Mouse (Mus musculus) forebrain, embryonic 11.5 days (tissue): ENCODE measurements around the gene Usp5. TPM values are rescaled to one million over a fixed set of nuclear protein-coding genes. Genes with fewer than 3 reads are reported as not detected.

Experiments used
- ATAC-seq: fragments of 200-750 bp; cut with Nextera tagmentation; replicated peaks from 2 replicates; pipeline ENCODE4 v1.8.0; 2017; ENCODE audit warnings: moderate TSS enrichment; ENCODE audit not compliant: low FRiP score
- DNase-seq: peaks from one replicate; pipeline ENCODE4 v3.0.0-alpha.2; 2017; ENCODE audit warnings: low spot score
- H3K27ac ChIP-seq: fragments of 300-500 bp; sonication (generic); 2 replicates; pipeline ENCODE4 v1.5.1; 2014; ENCODE audit warnings: low read depth, low read length
- H3K27me3 ChIP-seq: fragments of 300-500 bp; sonication (generic); 2 replicates; pipeline ENCODE4 v1.6.1; 2014; ENCODE audit warnings: mild to moderate bottlenecking, low read length, mixed read lengths; ENCODE audit not compliant: control insufficient read depth, insufficient read depth
- H3K36me3 ChIP-seq: fragments of 300-500 bp; sonication (generic); 2 replicates; pipeline ENCODE4 v1.6.1; 2014; ENCODE audit warnings: mild to moderate bottlenecking, low read length, moderate library complexity, mixed read lengths; ENCODE audit not compliant: control insufficient read depth, insufficient read depth
- H3K4me1 ChIP-seq: fragments of 300-500 bp; sonication (generic); replicated peaks from 2 replicates; pipeline ENCODE4 v1.6.1; 2014; ENCODE audit warnings: low read length, mixed read lengths; ENCODE audit not compliant: control insufficient read depth, insufficient read depth
- H3K4me2 ChIP-seq: fragments of 300-500 bp; sonication (generic); 2 replicates; pipeline ENCODE4 v1.6.1; 2014; ENCODE audit warnings: low read depth, mild to moderate bottlenecking, low read length, moderate library complexity, mixed read lengths; ENCODE audit not compliant: severe bottlenecking
- H3K4me3 ChIP-seq: fragments of 300-500 bp; sonication (generic); 2 replicates; pipeline ENCODE4 v1.5.1; 2014; ENCODE audit warnings: low read depth, low read length
- H3K9ac ChIP-seq: fragments of 300-500 bp; sonication (generic); 2 replicates; pipeline ENCODE4 v1.6.1; 2014; ENCODE audit warnings: low read length
- H3K9me3 ChIP-seq: fragments of 300-500 bp; sonication (generic); 2 replicates; pipeline ENCODE4 v1.6.1; 2016; ENCODE audit warnings: low read length, mixed read lengths; ENCODE audit not compliant: control insufficient read depth
- WGBS: fragments of 180-500 bp; shearing (Covaris S2); extraction: QIAGEN DNeasy Blood & Tissue Kit; methylation state at CpG from one replicate; pipeline ENCODE4 v1.1.7; 2014; 5-methylcytosine and 5-hydroxymethylcytosine counted together
- polyA plus RNA-seq: library from polyadenylated mRNA; unstranded; fragments of >200 nt; fragmentation: Nextera tagmentation; extraction: Ambion mirVana; gene quantifications from 2 replicates; pipeline ENCODE4 v1.2.1, GENCODE M21; 2014

Usp5 gene
- polyA plus RNA-seq, 1 experiment from 2014 or later = 182 TPM

- Histone ChIP-seq H3K27ac (no peak overlapping the region), H3K9me3 (no peaks in the 10 kb centered on the region), H3K4me3 (no peak overlapping the region), H3K27me3 (no peaks in the 10 kb centered on the region), H3K9ac (no peak overlapping the region), H3K4me1 (peaks cover 10% of the 10 kb centered on the region; the same call in 1 of the 2 replicates), H3K4me2 (no peak overlapping the region), H3K36me3 (peaks cover 29% of the 10 kb centered on the region; the same call in 1 of the 2 replicates)
- WGBS = 96% methylated on average over 11 of the region's 11 CpGs
- DNase-seq (no peak), ATAC-seq (no peak)
These were observed 12.2 kb downstream of the Usp5 start for GRCm38 (mm10) chr6:124817125-124817524.

GRCm38 (mm10) chr6:124816611-124817010 is 12.7 kb downstream of the Usp5 start:
- H3K9ac ChIP-seq = no peak overlapping the region
- H3K36me3 ChIP-seq = peaks cover 29% of the 10 kb centered on the region; the same call in 1 of the 2 replicates
- H3K4me1 ChIP-seq = peaks cover 10% of the 10 kb centered on the region; the same call in 1 of the 2 replicates
- 94% methylated on average over 4 of the region's 4 CpGs for WGBS
- no peaks in the 10 kb centered on the region for H3K27me3 ChIP-seq
- no peak overlapping the region for H3K4me2 ChIP-seq
- DNase-seq (no peak), ATAC-seq (no peak)
- H3K9me3 ChIP-seq = no peaks in the 10 kb centered on the region
- no peak overlapping the region for H3K4me3 ChIP-seq
- no peak overlapping the region for H3K27ac ChIP-seq

- ATAC-seq (no peak), DNase-seq (no peak)
- no peak overlapping the region for H3K4me3 ChIP-seq
- H3K36me3 ChIP-seq = peaks cover 24% of the 10 kb centered on the region; the same call in 1 of the 2 replicates
- H3K9me3 ChIP-seq = no peaks in the 10 kb centered on the region
- peaks cover 10% of the 10 kb centered on the region; the same call in 1 of the 2 replicates for H3K4me1 ChIP-seq
- H3K27me3 ChIP-seq = no peaks in the 10 kb centered on the region
- WGBS = 76% methylated on average over 9 of the region's 9 CpGs
- H3K9ac ChIP-seq = no peak overlapping the region
- H3K27ac ChIP-seq = no peak overlapping the region
- no peak overlapping the region for H3K4me2 ChIP-seq
These were observed 14.2 kb downstream of the Usp5 start for GRCm38 (mm10) chr6:124814858-124815774.

- no peak overlapping the region; the same call in 1 of the 2 replicates for H3K9ac ChIP-seq
- H3K9me3 ChIP-seq = no peaks in the 10 kb centered on the region
- H3K4me3 ChIP-seq = peak overlapping the region; percentile 76
- H3K4me1 ChIP-seq = peaks cover 17% of the 10 kb centered on the region
- no peaks in the 10 kb centered on the region for H3K27me3 ChIP-seq
- peak; percentile 34 for ATAC-seq
- DNase-seq = no peak
- H3K4me2 ChIP-seq = peak overlapping the region; percentile 42; the same call in 1 of the 2 replicates
- WGBS = 56% methylated on average over 8 of the region's 8 CpGs
- H3K27ac ChIP-seq = 0 out of 2 replicates have a peak overlapping the region, but pooled peaks have one; percentile 48
- H3K36me3 ChIP-seq = peaks cover 18% of the 10 kb centered on the region; the same call in 1 of the 2 replicates
These were observed 14.8 kb downstream of the Usp5 start for GRCm38 (mm10) chr6:124814448-124814847.

- Histone ChIP-seq H3K9ac (peak within 1 kb of the TSS; percentile 89), H3K36me3 (peaks cover 16% of the 10 kb centered on the region; the same call in 1 of the 2 replicates), H3K4me3 (peak within 1 kb of the TSS; percentile 76), H3K27ac (peak within 1 kb of the TSS; percentile 85), H3K9me3 (no peaks in the 10 kb centered on the region), H3K27me3 (no peaks in the 10 kb centered on the region), H3K4me2 (peak within 1 kb of the TSS; percentile 42), H3K4me1 (peaks cover 21% of the 10 kb centered on the region)
- WGBS = 0% methylated on average over 22 of the region's 22 CpGs
- peak; percentile 93 for DNase-seq
- peak; percentile 87 for ATAC-seq
These were observed 15.4 kb downstream of the Usp5 start, which contains the start of gene Tpi1 for GRCm38 (mm10) chr6:124813933-124814332. Tpi1 (minus strand) TSS chr6:124814296.

- H3K9ac ChIP-seq = peak overlapping the region; percentile 89
- peak; percentile 68 for ATAC-seq
- H3K4me3 ChIP-seq = peak overlapping the region; percentile 76
- DNase-seq = peak; percentile 88
- H3K4me2 ChIP-seq = peak overlapping the region; percentile 42
- H3K9me3 ChIP-seq = no peaks in the 10 kb centered on the region
- WGBS = under 1% methylated on average over 18 of the region's 18 CpGs
- peak overlapping the region; percentile 85 for H3K27ac ChIP-seq
- H3K36me3 ChIP-seq = peaks cover 16% of the 10 kb centered on the region; the same call in 1 of the 2 replicates
- no peaks in the 10 kb centered on the region for H3K27me3 ChIP-seq
- H3K4me1 ChIP-seq = peaks cover 21% of the 10 kb centered on the region
These were observed 15.8 kb downstream of the Usp5 start for GRCm38 (mm10) chr6:124813496-124813895.

- no peak for DNase-seq
- Histone ChIP-seq H3K9me3 (no peaks in the 10 kb centered on the region), H3K9ac (peak overlapping the region; percentile 89), H3K27ac (peak overlapping the region; percentile 85), H3K4me1 (peaks cover 21% of the 10 kb centered on the region), H3K27me3 (no peaks in the 10 kb centered on the region), H3K4me3 (peak overlapping the region; percentile 76), H3K4me2 (peak overlapping the region; percentile 42), H3K36me3 (peaks cover 16% of the 10 kb centered on the region; the same call in 1 of the 2 replicates)
- WGBS = 20% methylated on average over 9 of the region's 9 CpGs
- no peak for ATAC-seq
These were observed 16.4 kb downstream of the Usp5 start for GRCm38 (mm10) chr6:124812848-124813247.

GRCm38 (mm10) chr6:124811701-124812560 is 17.4 kb downstream of the Usp5 start:
- Histone ChIP-seq H3K27ac (no peak overlapping the region), H3K27me3 (no peaks in the 10 kb centered on the region), H3K9me3 (no peaks in the 10 kb centered on the region), H3K36me3 (peaks cover 11% of the 10 kb centered on the region; the same call in 1 of the 2 replicates), H3K9ac (no peak overlapping the region; the same call in 1 of the 2 replicates), H3K4me2 (peak overlapping the region; percentile 42), H3K4me3 (peak overlapping the region; percentile 76), H3K4me1 (peaks cover 21% of the 10 kb centered on the region)
- DNase-seq = no peak
- ATAC-seq = no peak
- WGBS = 87% methylated on average over 24 of the region's 24 CpGs
